Mouse (Mus musculus) myocyte (in vitro differentiated cells): ENCODE measurements at regions not wholly inside any gene's neighbourhood (a gene's known extent, or its start where the extent isn't known, plus 50 kb on each side); places are given as distances from the start of the nearest gene placed in this dataset.

Experiments used
- H3K27me3 ChIP-seq: one replicate; pipeline ENCODE4 v1.6.1; 2011; ENCODE audit not compliant: control insufficient read depth, insufficient read depth, insufficient read length
- H3K36me3 ChIP-seq: one replicate; pipeline ENCODE4 v1.6.1; 2011; ENCODE audit not compliant: control insufficient read depth, insufficient read depth
- H3K4me2 ChIP-seq: one replicate; pipeline ENCODE4 v1.6.1; 2011; ENCODE audit warnings: low read depth, control low read depth
- H3K4me3 ChIP-seq: one replicate; pipeline ENCODE4 v1.5.1; 2011; ENCODE audit warnings: mild to moderate bottlenecking, control low read depth, moderate library complexity
- H3K79me2 ChIP-seq: one replicate; pipeline ENCODE4 v1.6.1; 2011; ENCODE audit not compliant: control insufficient read depth, insufficient read depth
- H3ac ChIP-seq: one replicate; pipeline ENCODE4 v1.6.1; 2011; ENCODE audit not compliant: control insufficient read depth, insufficient read length
- CEBPB ChIP-seq: IDR thresholded peaks from 2 replicates; pipeline ENCODE4 v1.6.1; 2011; ENCODE audit warnings: mild to moderate bottlenecking, moderate library complexity; ENCODE audit not compliant: poor library complexity, insufficient read depth, severe bottlenecking
- E2F4 ChIP-seq: IDR thresholded peaks from one replicate; pipeline ENCODE4 v1.6.1; 2011; ENCODE audit warnings: mild to moderate bottlenecking, control low read depth, moderate library complexity; ENCODE audit not compliant: insufficient read depth
- MAX ChIP-seq: IDR thresholded peaks from one replicate; pipeline ENCODE4 v1.6.1; 2011; ENCODE audit warnings: low read depth, mild to moderate bottlenecking, control low read depth
- MYOD1 ChIP-seq, 3 experiments: IDR thresholded peaks; one replicate each; pipeline ENCODE4 v1.6.1; 2011; ENCODE audit warnings: control low read depth in 2 of 3, low read depth in 2 of 3, mild to moderate bottlenecking in 2 of 3, moderate library complexity in 1 of 3; ENCODE audit not compliant: insufficient read length in 2 of 3, control insufficient read depth in 1 of 3
- MYOG ChIP-seq, 3 experiments: IDR thresholded peaks; one replicate each; pipeline ENCODE4 v1.6.1; 2011; ENCODE audit warnings: control low read depth in 2 of 3, low read depth in 2 of 3, mild to moderate bottlenecking in 2 of 3; ENCODE audit not compliant: insufficient read length in 2 of 3, control insufficient read depth in 1 of 3, insufficient read depth in 1 of 3
- POLR2A ChIP-seq: IDR thresholded peaks from one replicate; pipeline ENCODE4 v1.6.1; 2011; ENCODE audit warnings: low read depth, mild to moderate bottlenecking, control low read depth, moderate library complexity; ENCODE audit not compliant: insufficient read length
- POLR2AphosphoS2 ChIP-seq: IDR thresholded peaks from one replicate; pipeline ENCODE4 v1.6.1; 2011; ENCODE audit warnings: low read depth, control low read depth; ENCODE audit not compliant: insufficient read length
- REST ChIP-seq: IDR thresholded peaks from one replicate; pipeline ENCODE4 v1.6.1; 2011; ENCODE audit warnings: mild to moderate bottlenecking, control low read depth, moderate library complexity; ENCODE audit not compliant: insufficient read depth, insufficient read length
- SRF ChIP-seq: IDR thresholded peaks from one replicate; pipeline ENCODE4 v1.6.1; 2011; ENCODE audit warnings: low read depth; ENCODE audit not compliant: control insufficient read depth, insufficient read length
- TCF12 ChIP-seq: IDR thresholded peaks from one replicate; pipeline ENCODE4 v1.6.1; 2011; ENCODE audit warnings: mild to moderate bottlenecking, control low read depth; ENCODE audit not compliant: poor library complexity, insufficient read depth, severe bottlenecking
- TCF3 ChIP-seq: IDR thresholded peaks from one replicate; pipeline ENCODE4 v1.6.1; 2011; ENCODE audit warnings: low read depth, control low read depth; ENCODE audit not compliant: insufficient read length
- USF1 ChIP-seq: IDR thresholded peaks from one replicate; pipeline ENCODE4 v1.6.1; 2011; ENCODE audit warnings: low read depth, mild to moderate bottlenecking, control low read depth, moderate library complexity

DNA sequence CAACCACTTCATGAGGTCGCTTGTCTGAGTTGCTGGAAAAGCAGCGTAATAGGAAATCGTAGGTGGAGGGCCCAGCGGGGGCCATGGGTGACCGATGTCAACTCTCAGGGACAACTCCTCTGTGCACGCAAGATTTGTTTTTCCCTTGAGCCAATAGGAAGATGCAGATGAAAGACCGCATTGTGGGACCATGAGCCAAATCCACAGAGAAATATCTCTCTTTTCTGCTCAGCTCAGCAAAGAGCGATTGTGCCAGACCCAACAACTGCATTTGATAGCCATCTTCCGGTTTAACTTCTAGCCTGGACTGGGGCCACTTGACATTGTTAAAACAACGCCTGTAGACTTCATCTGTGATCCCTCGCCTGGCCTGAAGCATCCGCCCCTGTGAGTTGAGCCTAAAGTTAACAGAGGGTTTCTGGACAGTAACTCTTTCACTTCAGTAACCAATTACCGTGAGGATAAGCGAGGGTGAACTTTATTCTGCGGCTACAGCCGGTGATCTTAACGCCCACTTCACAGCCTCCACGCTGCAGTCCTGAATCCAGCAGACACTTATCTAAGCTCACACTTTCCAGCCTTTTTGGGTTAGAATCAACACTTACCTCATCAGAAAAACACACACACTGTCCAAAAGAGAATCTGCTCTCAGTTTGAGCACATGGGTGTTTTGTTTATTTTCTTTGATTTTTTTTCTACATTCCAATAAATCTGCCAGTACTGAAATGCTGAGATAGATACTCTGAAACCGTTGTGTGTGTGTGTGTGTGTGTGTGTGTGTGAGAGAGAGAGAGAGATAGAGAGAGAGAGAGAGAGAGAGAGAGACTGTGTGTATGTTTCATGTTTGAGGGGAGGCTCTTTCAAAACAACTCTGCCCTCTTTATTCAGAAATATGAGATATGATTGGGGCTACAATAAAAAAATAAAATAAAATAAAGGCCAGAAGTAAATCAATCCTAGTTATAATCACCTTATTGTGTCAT lies 111.9 kb downstream of the Tomm20 start:
- no peaks in the 10 kb centered on the region for H3K27me3 ChIP-seq
- H3K36me3 ChIP-seq = no peaks in the 10 kb centered on the region
- no peak for TF ChIP-seq REST
- TF ChIP-seq POLR2AphosphoS2 = no peak
- no peak for TF ChIP-seq MYOD1 (IDR thresholded peaks at IDR 0.05; ENCODE audit: control insufficient read depth in 1 of 3, insufficient read length in 2 of 3, low read depth in 2 of 3)
- TF ChIP-seq MAX = no peak
- no peak for TF ChIP-seq TCF3
- no peak for TF ChIP-seq TCF12
- TF ChIP-seq E2F4 = no peak
- no peak for TF ChIP-seq MYOG (IDR thresholded peaks at IDR 0.05; ENCODE audit: control insufficient read depth in 1 of 3, insufficient read depth in 1 of 3, insufficient read length in 2 of 3, low read depth in 2 of 3)
- no peak for TF ChIP-seq USF1
- no peak overlapping the region for H3ac ChIP-seq
- H3K4me2 ChIP-seq = peak overlapping the region; percentile 73
- H3K79me2 ChIP-seq = no peaks in the 10 kb centered on the region
- H3K4me3 ChIP-seq = no peak overlapping the region

DNA sequence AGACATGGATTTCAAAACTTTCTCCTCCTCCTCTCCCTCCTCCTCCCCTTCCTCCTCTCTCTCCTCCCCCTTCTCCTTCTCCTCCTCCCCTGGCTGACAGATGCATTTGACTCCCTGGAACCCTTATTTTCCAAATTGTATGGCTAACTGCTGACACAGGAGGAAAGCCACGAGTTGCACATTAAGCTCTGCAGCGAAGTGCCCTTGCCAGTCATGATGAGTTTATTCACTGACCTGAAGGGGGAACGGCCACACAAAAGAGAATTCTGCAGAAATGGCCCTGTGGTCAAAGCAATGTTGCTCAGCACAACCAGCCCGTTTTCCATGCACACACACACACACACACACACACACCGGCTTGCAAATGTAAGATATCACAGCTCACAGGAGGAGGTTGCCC lies 112.6 kb downstream of the Tomm20 start:
- H3ac ChIP-seq = no peak overlapping the region
- TF ChIP-seq MYOD1 (IDR thresholded peaks at IDR 0.05; ENCODE audit: control insufficient read depth in 1 of 3, insufficient read length in 2 of 3, low read depth in 2 of 3) (no peak), TCF12 (no peak), POLR2A (no peak), REST (no peak), CEBPB (no peak), POLR2AphosphoS2 (no peak), SRF (no peak), MYOG (IDR thresholded peaks at IDR 0.05; ENCODE audit: control insufficient read depth in 1 of 3, insufficient read depth in 1 of 3, insufficient read length in 2 of 3, low read depth in 2 of 3) (no peak), E2F4 (no peak), TCF3 (no peak), MAX (no peak)
- H3K36me3 ChIP-seq = no peaks in the 10 kb centered on the region
- H3K27me3 ChIP-seq = no peaks in the 10 kb centered on the region
- no peaks in the 10 kb centered on the region for H3K79me2 ChIP-seq
- no peak overlapping the region for H3K4me3 ChIP-seq
- H3K4me2 ChIP-seq = peak overlapping the region; percentile 73

DNA sequence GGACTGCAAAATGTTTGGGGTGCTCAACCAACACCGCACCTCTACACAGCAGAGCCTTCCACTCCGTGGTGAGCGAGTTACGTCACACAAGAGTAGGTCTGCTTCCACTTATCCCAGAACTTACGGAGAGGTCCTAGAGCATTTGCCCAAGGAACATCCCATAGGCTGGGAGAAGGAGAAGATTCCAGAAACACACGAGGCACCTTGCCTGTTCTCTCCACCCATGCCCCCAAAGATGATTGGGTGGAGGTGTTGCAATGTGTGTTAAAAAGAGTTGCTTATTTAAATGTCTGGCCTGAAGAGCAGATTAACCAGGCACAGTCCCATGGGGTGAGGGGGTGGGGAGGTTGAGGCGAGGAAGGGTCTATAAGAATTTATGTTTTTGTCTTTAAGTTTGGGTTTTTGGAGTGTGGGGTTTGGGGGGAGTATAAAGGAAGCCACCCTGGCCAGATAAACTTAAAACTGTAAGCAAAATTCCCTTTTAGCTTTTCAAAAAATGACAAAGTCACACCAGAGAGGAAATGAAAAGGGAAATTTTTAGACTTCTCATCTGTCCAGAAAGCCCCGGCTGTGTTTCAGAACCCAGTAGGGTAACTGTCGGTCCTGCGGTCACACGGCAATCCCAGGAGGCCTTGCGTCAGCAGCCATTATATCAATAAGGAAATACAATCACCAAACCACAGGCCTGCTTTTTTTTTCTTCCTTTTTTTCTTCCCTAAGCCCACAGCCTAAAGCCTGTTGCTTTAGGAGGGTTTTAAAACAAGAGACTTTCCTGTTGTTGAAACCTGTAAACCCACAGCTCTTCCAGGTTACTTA lies 113.3 kb downstream of the Tomm20 start:
- Histone ChIP-seq H3K79me2 (no peaks in the 10 kb centered on the region), H3K36me3 (no peaks in the 10 kb centered on the region), H3K4me3 (no peak overlapping the region), H3K27me3 (no peaks in the 10 kb centered on the region), H3K4me2 (peak overlapping the region; percentile 73), H3ac (no peak overlapping the region)
- TF ChIP-seq MAX (no peak), CEBPB (peak; percentile 72; the same call in 1 of the 2 replicates)

DNA sequence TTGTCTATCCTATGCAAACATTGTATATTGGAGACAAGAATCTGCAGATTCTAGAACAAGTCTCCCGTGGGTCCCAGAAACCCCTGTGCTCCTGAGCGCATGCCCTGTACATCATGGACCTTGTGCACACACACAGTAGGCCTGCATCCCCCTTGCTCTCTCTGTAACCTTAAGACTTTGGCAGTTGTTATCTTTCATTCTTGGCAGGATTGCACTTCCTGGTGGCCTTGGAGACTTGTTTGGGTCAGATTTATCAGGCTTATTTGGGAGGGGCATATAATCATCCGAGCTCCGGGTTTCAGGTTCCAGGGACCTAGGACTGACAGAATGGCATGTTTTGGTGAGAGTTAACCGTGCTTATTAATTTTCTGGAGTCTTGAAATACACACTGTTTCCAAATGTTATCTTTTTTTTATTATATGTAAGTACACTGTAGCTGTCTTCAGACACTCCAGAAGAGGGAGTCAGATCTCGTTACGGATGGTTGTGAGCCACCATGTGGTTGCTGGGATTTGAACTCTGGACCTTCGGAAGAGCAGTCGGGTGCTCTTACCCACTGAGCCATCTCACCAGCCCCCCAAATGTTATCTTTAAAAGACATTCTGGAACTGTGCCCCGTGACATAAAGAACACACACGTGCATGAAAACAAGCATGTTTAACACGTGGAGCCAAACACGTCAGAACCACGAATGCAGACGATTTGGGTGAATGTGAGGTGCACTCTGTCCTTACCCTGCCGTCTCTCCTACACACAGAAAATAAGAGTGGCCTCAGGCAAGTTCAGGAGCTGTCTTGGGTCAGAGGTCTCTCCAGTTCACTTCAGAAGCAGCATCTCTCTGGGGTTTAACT lies 114.1 kb downstream of the Tomm20 start:
- Histone ChIP-seq H3ac (no peak overlapping the region), H3K4me2 (peak overlapping the region; percentile 73), H3K36me3 (no peaks in the 10 kb centered on the region), H3K4me3 (no peak overlapping the region), H3K27me3 (no peaks in the 10 kb centered on the region), H3K79me2 (no peaks in the 10 kb centered on the region)
- no peak for TF ChIP-seq USF1
- no peak for TF ChIP-seq CEBPB
- TF ChIP-seq MYOG (IDR thresholded peaks at IDR 0.05; ENCODE audit: control insufficient read depth in 1 of 3, insufficient read depth in 1 of 3, insufficient read length in 2 of 3, low read depth in 2 of 3) = no peak
- TF ChIP-seq TCF12 = no peak
- TF ChIP-seq SRF = no peak
- no peak for TF ChIP-seq MAX
- no peak for TF ChIP-seq POLR2AphosphoS2
- no peak for TF ChIP-seq REST
- no peak for TF ChIP-seq E2F4
- no peak for TF ChIP-seq MYOD1 (IDR thresholded peaks at IDR 0.05; ENCODE audit: control insufficient read depth in 1 of 3, insufficient read length in 2 of 3, low read depth in 2 of 3)
- TF ChIP-seq TCF3 = no peak
- no peak for TF ChIP-seq POLR2A
